Mouse (Mus musculus): Measurements from ENCODE around the gene Rnf150. TPM values are rescaled to one million over a fixed set of nuclear protein-coding genes. Genes with fewer than 3 reads are reported as not detected.

The Rnf150 gene
- total RNA-seq, 2 experiments from 2014 or later, result 8.8 TPM

Other genes starting within 250 kb of the Rnf150 start
- 10 to 100 TPM; 28.9 to 29.1 TPM for gene Zfp330, start 89.2 kb upstream of the Rnf150 start, total RNA-seq (2021)